Mouse (Mus musculus): Measurements from ENCODE around the gene Pik3r3.

GRCm38 (mm10) chr4:116173752-116174151, 47.7 kb upstream of the Pik3r3 start:
- TF ChIP-seq CTCF (IDR thresholded peaks at IDR 0.05): no peak
- TF ChIP-seq EP300 (IDR thresholded peaks at IDR 0.05; ENCODE audit: insufficient read depth, low read depth, low read length): no peak
- no peak for TF ChIP-seq POLR2A (IDR thresholded peaks at IDR 0.05; ENCODE audit: insufficient read depth, low read depth, low read length)

Data from heart, adult 2 months (tissue).